Mouse (Mus musculus): ENCODE measurements around the gene Gm40193.
"Not testable (repeated sequence)": the region's sequence is repeated elsewhere in the genome, so short reads cannot be mapped to it uniquely, and the experiment has no call there.

Gm40193 gene

DNA sequence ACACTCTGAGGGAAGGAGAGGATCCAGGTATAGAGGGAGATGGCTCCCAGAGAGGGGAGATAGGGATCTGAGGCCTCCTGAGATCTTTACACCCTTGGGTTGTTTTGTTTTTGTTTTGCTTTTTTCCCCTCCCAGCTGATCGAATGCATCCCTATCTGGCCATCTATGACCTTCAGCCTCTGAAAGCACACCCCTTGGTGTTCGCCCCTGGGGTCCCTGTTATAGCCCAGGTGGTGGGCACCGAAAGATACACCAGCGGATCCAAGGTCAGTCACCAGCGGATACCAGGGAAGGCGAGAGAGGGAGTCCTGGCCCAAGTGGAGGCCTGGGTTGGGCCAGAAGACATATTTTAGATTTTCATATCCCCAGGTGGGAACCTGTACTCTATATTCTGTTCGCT is 8.2 kb upstream of the Gm40193 start:
- no peak for DNase-seq (ENCODE audit: extremely low read depth, low read depth)

DNA sequence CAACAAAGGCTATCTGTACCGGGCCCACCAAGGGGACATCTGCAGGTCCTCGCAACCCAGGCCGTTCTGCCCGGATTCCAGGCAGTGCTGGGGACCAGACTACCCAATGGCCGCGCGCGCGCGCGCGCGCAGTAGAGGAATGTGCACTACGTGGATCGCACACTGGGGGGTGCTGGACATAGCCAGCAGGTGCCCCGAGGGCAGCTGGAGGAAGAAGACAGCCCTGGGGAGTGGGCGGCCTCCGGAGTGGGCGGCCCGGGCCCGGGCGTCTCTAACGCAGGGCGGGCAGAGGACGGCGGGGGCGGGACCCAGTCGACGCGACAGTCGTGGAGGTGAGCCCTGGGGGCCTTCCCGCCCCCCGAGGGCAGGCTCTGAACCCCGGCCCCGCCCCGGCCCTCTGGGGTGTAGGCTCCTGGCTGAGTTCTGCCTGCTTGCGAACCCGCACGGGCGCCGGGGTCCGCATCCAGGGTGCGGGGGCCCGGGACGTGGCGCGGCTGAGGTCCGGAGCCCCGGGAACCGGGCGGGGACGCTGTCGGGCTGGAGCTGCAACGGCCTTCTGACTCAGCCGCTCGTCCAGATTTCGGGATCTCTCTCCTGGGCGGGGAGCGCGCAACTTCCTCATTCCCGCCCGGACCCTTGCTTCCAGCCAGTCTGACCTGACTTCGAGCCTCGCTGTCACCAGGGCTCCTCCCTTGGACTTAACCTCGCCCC is 7.3 kb upstream of the Gm40193 start, which contains the start of gene Pld2:
Gene Pld2 (plus strand): TSS at position 188 of the 711 bp plus-strand sequence.
- DNase-seq (ENCODE audit: extremely low read depth, low read depth): peak; percentile 49

DNA sequence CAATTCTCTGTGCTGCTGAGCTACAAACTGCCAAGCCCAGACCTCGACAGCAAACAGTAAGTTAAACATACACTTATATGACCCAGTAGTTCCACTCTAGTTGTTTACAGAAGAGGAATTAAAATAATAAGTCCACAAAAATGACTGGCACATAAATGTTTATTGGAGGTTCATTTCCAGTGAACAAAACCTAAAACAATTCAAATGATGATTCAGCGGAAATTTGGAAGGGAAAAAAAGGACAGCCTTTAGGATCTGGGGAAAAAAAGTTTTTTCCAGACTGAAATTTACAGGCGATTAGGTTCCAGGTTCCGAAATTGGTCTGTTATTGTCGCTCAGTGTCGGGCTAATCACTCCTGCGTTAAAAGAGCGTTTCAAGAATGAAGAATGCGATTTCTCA is 6.7 kb upstream of the Gm40193 start:
- no peak for DNase-seq (ENCODE audit: extremely low read depth, low read depth)

GRCm38 (mm10) chr11:70531065-70531464 is 1.7 kb downstream of the Gm40193 start:
- DNase-seq (ENCODE audit: extremely low read depth, low read depth): not testable (repeated sequence)

DNA sequence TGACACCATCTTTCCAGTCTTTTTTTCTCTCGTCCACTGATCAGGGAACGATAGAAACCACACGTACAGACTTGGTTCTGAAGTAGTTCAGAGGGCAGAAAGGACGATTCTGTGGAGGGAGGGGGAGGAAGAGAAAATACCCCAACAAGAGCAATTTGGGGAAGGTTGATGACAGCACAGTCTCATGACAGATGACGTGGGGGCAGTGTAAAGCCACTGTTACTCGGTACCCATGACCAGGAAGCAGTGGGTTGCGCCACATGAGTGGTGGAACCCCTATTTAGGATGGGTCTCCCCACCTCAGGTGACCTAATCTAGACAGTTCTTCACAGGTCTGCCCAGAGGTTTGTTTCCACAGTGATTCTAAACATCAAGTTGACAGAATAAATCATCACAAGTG is 4.1 kb downstream of the Gm40193 start:
- no peak for DNase-seq (ENCODE audit: extremely low read depth, low read depth)

DNA sequence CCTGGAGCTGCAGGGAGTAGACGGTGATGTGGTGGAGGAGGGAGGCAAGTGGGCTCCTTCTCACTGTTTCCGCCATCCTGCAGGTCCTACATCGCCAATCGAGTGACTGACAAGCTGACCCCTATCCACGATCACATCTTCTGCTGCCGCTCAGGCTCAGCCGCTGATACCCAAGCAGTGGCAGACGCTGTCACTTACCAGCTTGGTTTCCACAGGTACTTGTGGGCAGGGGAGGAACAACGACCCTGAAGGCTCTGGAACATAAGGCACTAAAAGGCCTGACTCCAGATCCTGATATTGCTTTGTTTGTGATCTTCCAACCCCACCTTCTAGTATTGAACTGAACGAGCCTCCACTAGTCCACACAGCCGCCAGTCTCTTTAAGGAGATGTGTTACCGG is 6.5 kb downstream of the Gm40193 start:
- no peak for DNase-seq (ENCODE audit: extremely low read depth, low read depth)

DNA sequence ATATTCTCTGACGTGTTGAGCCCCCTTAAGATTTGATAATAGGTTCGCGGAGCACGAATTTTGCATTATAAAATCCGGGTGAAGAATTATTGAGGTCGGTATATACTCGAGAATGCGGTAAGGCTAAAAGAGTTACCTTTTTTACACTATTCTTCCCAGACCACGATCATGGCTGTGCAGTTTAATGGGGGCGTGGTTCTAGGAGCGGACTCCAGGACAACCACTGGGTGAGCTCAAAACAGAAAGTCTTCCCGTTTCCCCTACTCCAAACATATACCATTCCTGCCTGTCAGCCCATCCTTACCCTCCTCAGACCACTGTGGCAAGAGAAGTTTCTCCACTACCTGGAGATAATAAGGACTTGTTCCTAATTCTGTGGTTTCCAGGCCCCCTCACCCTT is 7.0 kb downstream of the Gm40193 start:
- no peak for DNase-seq (ENCODE audit: extremely low read depth, low read depth)

DNA sequence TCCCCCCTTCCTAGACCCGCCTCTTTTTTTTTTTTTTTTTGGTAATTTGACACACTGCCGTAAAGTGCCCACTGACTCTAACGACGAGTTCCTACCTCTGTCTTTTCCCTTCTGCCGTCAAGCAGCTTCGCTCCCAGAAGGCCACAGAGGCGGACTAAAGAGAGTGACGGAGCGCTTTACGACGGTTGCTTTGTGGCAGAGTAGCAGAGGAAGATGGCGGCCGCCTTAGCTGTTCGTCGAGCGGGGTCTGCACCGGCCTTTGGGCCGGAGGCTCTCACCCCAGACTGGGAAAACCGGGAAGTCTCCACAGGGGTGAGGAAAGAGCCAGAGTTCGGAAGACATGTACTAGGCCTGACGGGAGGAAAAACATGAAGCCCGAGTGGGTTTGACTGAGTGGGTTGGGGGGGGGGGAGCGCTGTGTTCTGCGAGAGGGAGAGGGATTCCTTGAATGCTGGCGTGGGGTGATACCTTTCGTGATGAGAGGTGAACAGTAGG is 7.5 kb downstream of the Gm40193 start, which contains the start of gene Psmb6:
Gene Psmb6 (plus strand): TSS at position 184 of the 495 bp plus-strand sequence.
- DNase-seq (ENCODE audit: extremely low read depth, low read depth): peak; percentile 98

DNA sequence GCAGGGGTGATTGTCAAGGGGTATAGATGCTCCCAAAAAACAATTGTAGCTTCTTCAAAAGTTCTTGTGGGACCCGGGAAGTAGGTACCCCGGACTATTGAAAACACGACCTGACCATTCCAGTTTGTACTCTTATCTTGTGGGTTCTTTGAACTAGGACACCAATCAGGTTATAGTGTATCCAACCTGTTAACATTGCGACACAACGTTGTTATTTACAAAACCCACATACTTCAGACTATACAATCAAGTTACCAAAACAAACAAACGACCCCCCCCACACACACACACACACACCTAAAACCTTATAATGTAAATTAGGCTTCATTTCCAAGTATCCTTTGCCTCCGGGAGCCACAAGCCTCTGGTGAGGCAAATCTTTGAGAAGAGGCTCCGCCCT is 8.0 kb downstream of the Gm40193 start:
- no peak for DNase-seq (ENCODE audit: extremely low read depth, low read depth)

DNA sequence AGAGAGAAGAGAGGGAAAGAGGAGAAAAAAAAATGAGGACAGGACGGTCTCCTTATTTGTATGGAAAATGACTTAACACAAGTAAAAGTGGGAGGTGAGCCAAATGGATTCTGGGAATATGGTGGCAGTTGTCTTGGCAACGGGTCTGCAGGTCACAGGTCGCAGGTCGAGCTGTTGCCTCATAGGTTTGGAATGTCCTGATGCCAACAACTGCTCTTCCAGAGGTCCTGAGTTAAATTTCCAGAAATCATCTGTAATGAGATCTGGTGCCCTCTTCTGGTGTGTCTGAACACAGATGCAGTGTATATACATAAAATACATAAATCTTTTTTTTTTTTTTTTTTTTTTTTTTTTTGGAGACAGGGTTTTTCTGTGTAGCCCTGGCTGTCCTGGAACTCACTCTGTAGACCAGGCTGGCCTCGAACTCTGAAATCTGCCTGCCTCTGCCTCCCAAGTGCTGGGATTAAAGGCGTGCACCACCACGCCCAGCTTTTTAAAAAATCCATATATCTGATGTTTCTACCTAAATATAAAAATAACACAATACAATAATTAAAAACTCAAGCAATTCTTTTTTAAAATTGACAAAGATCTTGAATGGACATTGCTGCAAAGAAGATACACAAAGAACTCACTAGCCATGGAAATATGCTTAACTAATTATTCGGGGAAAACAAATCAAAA is 9.3 kb downstream of the Gm40193 start:
- DNase-seq (ENCODE audit: extremely low read depth, low read depth): not testable (repeated sequence)

- no peak for DNase-seq (ENCODE audit: extremely low read depth, low read depth)
These were observed 12.5 kb downstream of the Gm40193 start for GRCm38 (mm10) chr11:70520178-70520769.

DNA sequence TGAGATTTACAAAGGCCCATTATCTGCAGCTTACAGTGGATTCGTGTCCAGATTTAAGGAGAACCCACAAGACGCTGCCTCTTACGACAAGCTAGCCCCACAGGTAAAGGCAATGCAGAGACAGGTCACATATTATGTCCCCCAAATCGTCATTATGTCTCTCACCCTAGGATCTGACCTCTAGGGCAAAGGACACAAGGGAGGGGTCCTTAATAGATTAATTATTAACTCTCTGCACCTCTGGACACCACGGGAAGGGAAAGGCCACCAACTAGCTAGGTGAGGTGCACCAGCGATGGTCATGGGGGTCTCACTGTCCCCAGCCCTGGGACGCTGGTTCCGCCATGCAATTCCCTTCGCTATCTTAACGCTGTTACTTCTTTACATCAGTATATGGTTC is 13.8 kb downstream of the Gm40193 start, which contains the start of gene Gltpd2:
Gene Gltpd2 (plus strand): TSS at position 274 of the 400 bp plus-strand sequence.
- DNase-seq (ENCODE audit: extremely low read depth, low read depth): no peak

- DNase-seq (ENCODE audit: extremely low read depth, low read depth): no peak
These were observed 14.3 kb downstream of the Gm40193 start for GRCm38 (mm10) chr11:70518436-70518835.

DNA sequence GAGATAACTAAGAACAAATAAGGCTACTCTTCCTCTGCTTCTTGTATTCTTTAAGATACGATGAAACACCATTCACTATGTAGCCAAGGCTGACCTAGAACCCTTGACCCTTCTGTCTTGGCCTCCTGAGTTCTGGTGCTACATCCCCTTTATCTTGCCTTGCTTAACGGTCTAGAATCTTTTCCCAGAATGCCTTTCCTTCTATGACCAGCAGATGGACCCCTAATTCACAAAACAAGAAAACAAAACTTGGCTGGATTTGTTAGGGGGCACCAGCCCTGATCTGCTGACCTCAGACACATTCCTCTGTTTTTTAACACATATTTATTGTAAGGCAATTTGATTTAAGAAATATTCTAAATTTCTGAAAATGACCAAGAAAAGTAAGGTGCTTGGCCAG is 16.4 kb downstream of the Gm40193 start:
- DNase-seq (ENCODE audit: extremely low read depth, low read depth): peak; percentile 46

DNA sequence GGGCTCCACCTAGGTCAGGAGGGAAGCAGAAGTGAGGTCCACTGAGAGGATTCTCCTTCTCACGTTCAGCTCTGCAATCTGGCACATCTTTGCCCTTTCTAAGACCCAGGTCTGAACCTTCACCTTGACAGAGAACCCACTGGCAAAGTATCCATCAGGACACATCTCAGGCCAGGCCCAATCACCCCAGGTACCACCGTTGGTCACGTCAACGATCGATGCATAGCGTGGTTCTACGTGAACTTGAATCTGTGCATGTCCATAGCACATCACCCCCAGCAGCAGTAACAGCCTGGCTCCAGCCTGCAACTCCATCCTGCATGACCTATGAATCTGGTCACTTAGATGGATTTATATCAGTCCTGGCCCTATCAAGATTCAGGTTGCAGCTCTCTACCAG is 18.5 kb downstream of the Gm40193 start, which contains the start of gene Vmo1:
Gene Vmo1 (minus strand): TSS at position 329 of the 400 bp plus-strand sequence.
- no peak for DNase-seq (ENCODE audit: extremely low read depth, low read depth)

DNA sequence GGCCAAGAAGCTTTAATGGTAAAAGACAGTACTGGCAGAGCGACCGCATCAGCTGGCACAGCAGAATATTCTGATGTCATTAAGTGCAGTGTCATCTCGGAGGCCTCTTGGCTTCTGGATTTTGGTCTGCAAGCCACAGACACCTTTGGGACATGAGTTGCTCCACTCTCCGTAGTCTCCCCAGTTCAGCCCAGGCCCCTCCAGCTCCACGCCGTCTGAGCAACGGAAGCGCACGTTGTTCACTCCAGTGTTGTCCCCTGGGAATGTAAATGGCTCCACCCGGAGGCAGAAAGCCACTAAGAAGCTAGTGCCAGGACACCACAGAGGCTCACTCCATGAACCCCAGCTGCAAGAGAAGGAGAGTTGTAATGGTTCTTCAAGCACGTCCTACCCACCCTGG is 19.2 kb downstream of the Gm40193 start:
- no peak for DNase-seq (ENCODE audit: extremely low read depth, low read depth)

DNA sequence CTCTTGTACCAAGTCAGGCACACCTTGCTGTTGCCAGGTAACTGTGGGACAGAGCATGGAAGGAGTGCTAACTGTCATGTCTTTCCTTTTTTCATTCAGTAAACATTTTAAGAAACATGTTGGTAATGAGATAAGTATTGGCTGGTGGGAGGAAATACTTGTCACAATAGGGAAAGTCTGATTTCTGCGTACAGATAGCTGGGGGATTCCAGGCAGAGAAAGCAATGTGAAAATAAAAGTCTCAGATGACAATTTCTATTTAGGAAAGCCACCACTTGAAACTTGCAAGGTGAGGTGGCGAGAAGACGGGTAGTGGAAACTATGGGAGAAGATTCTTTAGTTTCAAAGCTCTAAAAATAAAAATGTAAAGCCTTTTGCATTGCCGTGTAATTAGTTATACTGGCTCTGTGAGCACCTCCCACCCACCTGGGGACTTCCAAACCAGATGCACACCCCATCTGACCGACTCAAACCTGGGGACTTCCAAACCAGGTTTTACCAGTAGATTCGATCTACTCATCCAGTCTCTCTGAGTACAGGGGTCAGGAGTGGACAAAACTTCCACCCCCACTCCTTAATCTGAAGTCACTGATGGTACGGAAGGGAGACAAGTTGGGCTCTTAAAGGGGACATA is 19.9 kb downstream of the Gm40193 start:
- DNase-seq (ENCODE audit: extremely low read depth, low read depth): no peak

GRCm38 (mm10) chr11:70511825-70512224 is 20.9 kb downstream of the Gm40193 start:
- no peak for DNase-seq (ENCODE audit: extremely low read depth, low read depth)

GRCm38 (mm10) chr11:70511242-70511641 is 21.5 kb downstream of the Gm40193 start:
- DNase-seq (ENCODE audit: extremely low read depth, low read depth): no peak

GRCm38 (mm10) chr11:70509753-70510564 is 22.8 kb downstream of the Gm40193 start:
- DNase-seq (ENCODE audit: extremely low read depth, low read depth): no peak

Data from MEL-GATA-1-ER (cell line).